Mouse (Mus musculus) gonadal fat pad, adult 2 months (tissue): ENCODE results near the gene Apba1. TPM values are rescaled to one million over a fixed set of nuclear protein-coding genes. Genes with fewer than 3 reads are reported as not detected.

Experiments used
- DNase-seq: peaks from one replicate; pipeline ENCODE4 v3.0.0-alpha.2; 2012; ENCODE audit warnings: low read depth
- polyA plus RNA-seq: library from polyadenylated mRNA; depleted of rRNA; stranded (reverse); fragments of >200 nt; gene quantifications from 2 replicates; pipeline ENCODE4 v1.2.3, GENCODE M21; 2012

The Apba1 gene
- polyA plus RNA-seq, 1 experiment, result 3.6 TPM

GRCm38 (mm10) chr19:23874502-23874901 lies 115.8 kb downstream of the Apba1 start:
- no peak for DNase-seq

GRCm38 (mm10) chr19:23875819-23876218 lies 117.1 kb downstream of the Apba1 start:
- DNase-seq, result no peak

- DNase-seq, result no peak
Measured at GRCm38 (mm10) chr19:23879862-23880261, 121.2 kb downstream of the Apba1 start.

- DNase-seq, result no peak
Measured at GRCm38 (mm10) chr19:23886169-23886568, 127.5 kb downstream of the Apba1 start.

- DNase-seq, result no peak
Measured at GRCm38 (mm10) chr19:23891421-23891820, 132.7 kb downstream of the Apba1 start.

- no peak for DNase-seq
Measured at GRCm38 (mm10) chr19:23892633-23893032, 133.9 kb downstream of the Apba1 start.

GRCm38 (mm10) chr19:23893093-23893889 lies 134.6 kb downstream of the Apba1 start:
- DNase-seq, result no peak

GRCm38 (mm10) chr19:23893946-23894345 lies 135.3 kb downstream of the Apba1 start:
- DNase-seq, result no peak

- no peak for DNase-seq
Measured at GRCm38 (mm10) chr19:23894822-23895221, 136.1 kb downstream of the Apba1 start.

GRCm38 (mm10) chr19:23896915-23897314 lies 138.2 kb downstream of the Apba1 start:
- no peak for DNase-seq

GRCm38 (mm10) chr19:23898501-23898900 lies 139.8 kb downstream of the Apba1 start:
- DNase-seq, result no peak

GRCm38 (mm10) chr19:23901177-23901576 lies 142.5 kb downstream of the Apba1 start:
- DNase-seq, result no peak

- no peak for DNase-seq
Measured at GRCm38 (mm10) chr19:23901768-23902167, 143.1 kb downstream of the Apba1 start.

GRCm38 (mm10) chr19:23903066-23903465 lies 144.4 kb downstream of the Apba1 start:
- no peak for DNase-seq

- no peak for DNase-seq
Measured at GRCm38 (mm10) chr19:23904922-23905321, 146.2 kb downstream of the Apba1 start.

GRCm38 (mm10) chr19:23905772-23906171 lies 147.1 kb downstream of the Apba1 start:
- DNase-seq, result no peak

GRCm38 (mm10) chr19:23910345-23910744 lies 151.7 kb downstream of the Apba1 start:
- DNase-seq, result no peak

- DNase-seq, result no peak
Measured at GRCm38 (mm10) chr19:23919384-23920219, 160.9 kb downstream of the Apba1 start.

- DNase-seq, result no peak
Measured at GRCm38 (mm10) chr19:23920220-23920544, 161.5 kb downstream of the Apba1 start.

- no peak for DNase-seq
Measured at GRCm38 (mm10) chr19:23922601-23923000, 163.9 kb downstream of the Apba1 start.

GRCm38 (mm10) chr19:23924057-23924456 lies 165.4 kb downstream of the Apba1 start:
- no peak for DNase-seq

- no peak for DNase-seq
Measured at GRCm38 (mm10) chr19:23924791-23925190, 166.1 kb downstream of the Apba1 start.

GRCm38 (mm10) chr19:23925541-23925940 lies 166.9 kb downstream of the Apba1 start:
- DNase-seq, result no peak
